Mouse (Mus musculus) embryonic facial prominence, embryonic 10.5 days (tissue): ENCODE data around the gene Phospho1. TPM values are rescaled to one million over a fixed set of nuclear protein-coding genes. Genes with fewer than 3 reads are reported as not detected.
A peak's percentile ranks its signal among the peaks of the same experiment; 100 is the strongest.

Experiments
- DNase-seq: peaks from one replicate; pipeline ENCODE4 v3.0.0-alpha.2; 2017; ENCODE audit warnings: low spot score
- H3K27ac ChIP-seq: fragments of 300-500 bp; sonication (generic); replicated peaks from 2 replicates; pipeline ENCODE4 v1.5.1; 2016; ENCODE audit warnings: mild to moderate bottlenecking
- H3K27me3 ChIP-seq: fragments of 300-500 bp; sonication (generic); replicated peaks from 2 replicates; pipeline ENCODE4 v1.6.1; 2016; ENCODE audit warnings: low read depth, mild to moderate bottlenecking; ENCODE audit not compliant: poor library complexity, severe bottlenecking
- H3K36me3 ChIP-seq: fragments of 300-500 bp; sonication (generic); replicated peaks from 2 replicates; pipeline ENCODE4 v1.6.1; 2016; ENCODE audit warnings: mild to moderate bottlenecking, moderate library complexity
- H3K4me1 ChIP-seq: fragments of 300-500 bp; sonication (generic); 2 replicates; pipeline ENCODE4 v1.6.1; 2016
- H3K4me3 ChIP-seq: fragments of 300-500 bp; sonication (generic); 2 replicates; pipeline ENCODE4 v1.5.1; 2016; ENCODE audit warnings: mild to moderate bottlenecking, moderate library complexity
- H3K9me3 ChIP-seq: fragments of 300-500 bp; sonication (generic); 2 replicates; pipeline ENCODE4 v1.6.1; 2016; ENCODE audit warnings: mild to moderate bottlenecking
- WGBS: fragments of 180-500 bp; shearing (Covaris S2); methylation state at CpG from one replicate; pipeline ENCODE4 v1.1.7; 2016; 5-methylcytosine and 5-hydroxymethylcytosine counted together
- polyA plus RNA-seq: library from polyadenylated mRNA; unstranded; fragments of >200 nt; fragmentation: Nextera tagmentation; extraction: Ambion mirVana; gene quantifications from 2 replicates; pipeline ENCODE4 v1.2.1, GENCODE M21; 2016

Gene Phospho1
- polyA plus RNA-seq, 1 experiment from 2014 or later = not detected

- Histone ChIP-seq H3K9me3 (no peaks in the 10 kb centered on the region), H3K27ac (no peak overlapping the region), H3K4me3 (no peak overlapping the region), H3K36me3 (no peaks in the 10 kb centered on the region), H3K27me3 (peaks cover 82% of the 10 kb centered on the region), H3K4me1 (peaks cover 48% of the 10 kb centered on the region)
- no peak for DNase-seq
- WGBS = 75% methylated on average over 8 of the region's 8 CpGs
Measured at GRCm38 (mm10) chr11:95838999-95839868, 14.9 kb downstream of the Phospho1 start.

- no peak for DNase-seq
- Histone ChIP-seq H3K27me3 (peaks cover 65% of the 10 kb centered on the region), H3K9me3 (no peaks in the 10 kb centered on the region), H3K36me3 (no peaks in the 10 kb centered on the region), H3K4me1 (peaks cover 32% of the 10 kb centered on the region), H3K4me3 (peak overlapping the region; percentile 39), H3K27ac (peak overlapping the region; percentile 71; the same call in 1 of the 2 replicates)
- WGBS = 73% methylated on average over 5 of the region's 5 CpGs
Measured at GRCm38 (mm10) chr11:95840694-95841497, 16.6 kb downstream of the Phospho1 start.

- Histone ChIP-seq H3K4me3 (peak overlapping the region; percentile 39), H3K9me3 (no peaks in the 10 kb centered on the region), H3K4me1 (peaks cover 29% of the 10 kb centered on the region), H3K27me3 (peaks cover 59% of the 10 kb centered on the region), H3K27ac (peak overlapping the region; percentile 71), H3K36me3 (no peaks in the 10 kb centered on the region)
- 62% methylated on average over 10 of the region's 10 CpGs for WGBS
- DNase-seq = no peak
Measured at GRCm38 (mm10) chr11:95841498-95841830, 17.2 kb downstream of the Phospho1 start.

- WGBS = 10% methylated on average over 11 of the region's 11 CpGs
- Histone ChIP-seq H3K27me3 (peaks cover 52% of the 10 kb centered on the region), H3K36me3 (no peaks in the 10 kb centered on the region), H3K9me3 (no peaks in the 10 kb centered on the region), H3K4me3 (peak within 1 kb of the TSS; percentile 39), H3K4me1 (peaks cover 29% of the 10 kb centered on the region), H3K27ac (peak within 1 kb of the TSS; percentile 71)
- DNase-seq = peak; percentile 57
Measured at GRCm38 (mm10) chr11:95842074-95842681, 17.9 kb downstream of the Phospho1 start, which contains the start of gene Abi3. Gene Abi3, minus strand, starts transcription at chr11:95842476.

GRCm38 (mm10) chr11:95842953-95843352, 18.7 kb downstream of the Phospho1 start:
- peak overlapping the region; percentile 71; the same call in 1 of the 2 replicates for H3K27ac ChIP-seq

GRCm38 (mm10) chr11:95843421-95843950, 19.2 kb downstream of the Phospho1 start:
- H3K27ac ChIP-seq = no peak overlapping the region
- H3K4me1 ChIP-seq = peaks cover 29% of the 10 kb centered on the region
- 68% methylated on average over 6 of the region's 6 CpGs for WGBS
- peaks cover 39% of the 10 kb centered on the region for H3K27me3 ChIP-seq
- H3K9me3 ChIP-seq = no peaks in the 10 kb centered on the region
- H3K36me3 ChIP-seq = no peaks in the 10 kb centered on the region
- DNase-seq = no peak
- H3K4me3 ChIP-seq = no peak overlapping the region

More at GRCm38 (mm10) chr11:95842953-95843352, 18.7 kb downstream of the Phospho1 start:
- Histone ChIP-seq H3K9me3 (no peaks in the 10 kb centered on the region), H3K4me3 (0 out of 2 replicates have a peak overlapping the region, but pooled peaks have one; percentile 39), H3K36me3 (no peaks in the 10 kb centered on the region), H3K4me1 (peaks cover 29% of the 10 kb centered on the region), H3K27me3 (peaks cover 44% of the 10 kb centered on the region)
- no peak for DNase-seq
- WGBS = 78% methylated on average over 5 of the region's 5 CpGs

GRCm38 (mm10) chr11:95844935-95845334, 20.6 kb downstream of the Phospho1 start:
- WGBS = 69% methylated on average over 4 of the region's 4 CpGs
- H3K27ac ChIP-seq = no peak overlapping the region

GRCm38 (mm10) chr11:95850898-95851297, 26.6 kb downstream of the Phospho1 start:
- Histone ChIP-seq H3K27ac (no peak overlapping the region), H3K36me3 (no peaks in the 10 kb centered on the region), H3K4me1 (no peaks in the 10 kb centered on the region), H3K27me3 (0 out of 2 replicates have a peak, but pooled peaks cover 5% of the 10 kb centered on the region), H3K9me3 (no peaks in the 10 kb centered on the region), H3K4me3 (no peak overlapping the region)
- no peak for DNase-seq
- WGBS = 82% methylated on average over 2 of the region's 2 CpGs

More at GRCm38 (mm10) chr11:95844935-95845334, 20.6 kb downstream of the Phospho1 start:
- peaks cover 22% of the 10 kb centered on the region for H3K4me1 ChIP-seq
- no peak overlapping the region for H3K4me3 ChIP-seq
- H3K36me3 ChIP-seq = no peaks in the 10 kb centered on the region
- DNase-seq = no peak
- H3K9me3 ChIP-seq = no peaks in the 10 kb centered on the region
- peaks cover 37% of the 10 kb centered on the region for H3K27me3 ChIP-seq

GRCm38 (mm10) chr11:95853684-95854083, 29.4 kb downstream of the Phospho1 start:
- peak; percentile 32 for DNase-seq
- H3K27ac ChIP-seq = no peak overlapping the region
- H3K4me1 ChIP-seq = peaks cover 9% of the 10 kb centered on the region
- no peaks in the 10 kb centered on the region for H3K36me3 ChIP-seq
- 52% methylated on average over 5 of the region's 5 CpGs for WGBS
- no peaks in the 10 kb centered on the region for H3K9me3 ChIP-seq
- no peak overlapping the region for H3K4me3 ChIP-seq
- H3K27me3 ChIP-seq = 0 out of 2 replicates have a peak, but pooled peaks cover 5% of the 10 kb centered on the region

- Histone ChIP-seq H3K9me3 (no peaks in the 10 kb centered on the region), H3K27me3 (no peaks in the 10 kb centered on the region), H3K4me3 (no peak overlapping the region), H3K27ac (no peak overlapping the region), H3K36me3 (no peaks in the 10 kb centered on the region), H3K4me1 (peaks cover 19% of the 10 kb centered on the region)
- DNase-seq = no peak
- WGBS = 73% methylated on average over 4 of the region's 4 CpGs
Measured at GRCm38 (mm10) chr11:95857306-95857705, 33.0 kb downstream of the Phospho1 start.

- H3K9me3 ChIP-seq = no peaks in the 10 kb centered on the region
- DNase-seq = no peak
- peaks cover 19% of the 10 kb centered on the region for H3K4me1 ChIP-seq
- H3K27ac ChIP-seq = peak overlapping the region; percentile 83
- 22% methylated on average over 21 of the region's 21 CpGs for WGBS
- H3K4me3 ChIP-seq = peak overlapping the region; percentile 72
- no peaks in the 10 kb centered on the region for H3K36me3 ChIP-seq
- H3K27me3 ChIP-seq = no peaks in the 10 kb centered on the region
Measured at GRCm38 (mm10) chr11:95857716-95858527, 33.6 kb downstream of the Phospho1 start.
